23 mouse cellular contexts compared by ENCODE assay signal in genomic region chr2:19627920-19628608, GRCm38 (mm10). TPM values are rescaled to one million over a fixed set of nuclear protein-coding genes. Genes with fewer than 3 reads are reported as not detected.
DNase-seq lines count a peak whose midpoint lies in the region; ATAC-seq and TF ChIP-seq lines count a peak whose summit lies in the region.
"Had no signal": no experiment of that assay in that cellular context is flagged by ENCODE, and none has a peak within 500 bp of the region (broad histone marks: within the 10 kb centered on the region; RNA-seq: fewer than 3 reads in every experiment).

No protein-coding gene starts in this region.

- H3K27ac ChIP-seq in liver, postnatal 0 days (ENCODE audit: low read depth) = peak overlapping the region; percentile 16
- H3K27ac ChIP-seq: embryonic facial prominence, embryonic 10.5 days; heart, embryonic 13.5 days; hindbrain, embryonic 14.5 days; intestine, embryonic 15.5 days; lung, embryonic 15.5 days; midbrain, embryonic 10.5 days; neural tube, embryonic 13.5 days; stomach, postnatal 0 days had no signal

- no peaks in the 10 kb centered on the region for H3K9me3 ChIP-seq in liver, postnatal 0 days (ENCODE audit: low read length)
- H3K9me3 ChIP-seq: embryonic facial prominence, embryonic 10.5 days; intestine, embryonic 15.5 days; lung, embryonic 15.5 days; neural tube, embryonic 13.5 days had no signal

- no peaks in the 10 kb centered on the region for H3K4me1 ChIP-seq in liver, postnatal 0 days (ENCODE audit: insufficient read depth)
- H3K4me1 ChIP-seq: embryonic facial prominence, embryonic 10.5 days; heart, embryonic 13.5 days; intestine, embryonic 15.5 days; lung, embryonic 15.5 days; midbrain, embryonic 10.5 days; neural tube, embryonic 13.5 days had no signal

- no peak for TF ChIP-seq EP300 in liver, postnatal 0 days (IDR thresholded peaks at IDR 0.05; ENCODE audit: low read depth)

- H3K4me2 ChIP-seq in liver, postnatal 0 days (ENCODE audit: low read depth, low read length) = no peak overlapping the region
- H3K4me2 ChIP-seq: heart, embryonic 13.5 days; hindbrain, embryonic 14.5 days; intestine, embryonic 15.5 days; lung, embryonic 15.5 days; neural tube, embryonic 13.5 days had no signal

- peak; percentile 30 for ATAC-seq in liver, postnatal 0 days
- ATAC-seq in megakaryocyte progenitor cell, adult 5-6 weeks (replicated peaks; ENCODE audit: poor library complexity) = peak; percentile 68
- ATAC-seq: activated CD4-positive, CD25-positive, alpha-beta regulatory T cell, adult 4 months; intestine, embryonic 15.5 days; Patski had no signal

- no peak for TF ChIP-seq CTCF in liver, postnatal 0 days (IDR thresholded peaks at IDR 0.05; ENCODE audit: low read depth)

- no peaks in the 10 kb centered on the region for H3K36me3 ChIP-seq in liver, postnatal 0 days (replicated peaks; ENCODE audit: insufficient read depth, low read length)
- H3K36me3 ChIP-seq: embryonic facial prominence, embryonic 10.5 days; heart, embryonic 13.5 days; intestine, embryonic 15.5 days; lung, embryonic 15.5 days; midbrain, embryonic 10.5 days; neural tube, embryonic 13.5 days had no signal

- WGBS in liver, postnatal 0 days (ENCODE audit: insufficient replicate concordance) = 36% methylated on average over 4 of the region's 4 CpGs

- H3K9ac ChIP-seq in liver, postnatal 0 days (replicated peaks) = no peak overlapping the region
- H3K9ac ChIP-seq: heart, embryonic 13.5 days; hindbrain, embryonic 14.5 days; intestine, embryonic 15.5 days; lung, embryonic 15.5 days; neural tube, embryonic 13.5 days had no signal

- H3K4me3 ChIP-seq in liver, postnatal 0 days (ENCODE audit: low read depth, low read length) = no peak overlapping the region
- H3K4me3 ChIP-seq: embryonic facial prominence, embryonic 10.5 days; heart, embryonic 13.5 days; intestine, embryonic 15.5 days; lung, embryonic 15.5 days; midbrain, embryonic 10.5 days; neural tube, embryonic 13.5 days had no signal

- no peaks in the 10 kb centered on the region for H3K27me3 ChIP-seq in liver, postnatal 0 days (ENCODE audit: insufficient read depth, low read length)
- H3K27me3 ChIP-seq: heart, embryonic 13.5 days; intestine, embryonic 15.5 days; lung, embryonic 15.5 days; neural tube, embryonic 13.5 days; Patski had no signal

- DNase-seq in liver, postnatal 0 days = no peak
- no peak for DNase-seq in liver
- DNase-seq in CD4-positive helper T cell, adult 2 months (ENCODE audit: low read depth, low spot score) = peak; percentile 25
- DNase-seq in c-Kit-positive CD71-negative TER-119-negative erythroid progenitor cells, embryonic 14.5 days (ENCODE audit: low read depth) = peak; percentile 13
- DNase-seq in adrenal gland, postnatal 14 days = no peak
- no peak for DNase-seq in gastrocnemius, adult 18-20 months (ENCODE audit: low spot score)
- DNase-seq in urinary bladder, postnatal 14 days (ENCODE audit: low spot score) = no peak
- DNase-seq: adrenal gland, postnatal 36 days; cerebellum, adult 2 months; gastrocnemius, postnatal 10 days; heart, adult 18-20 months; kidney, postnatal 36 days had no signal

RNA-seq across cellular contexts. Expression of gene Otud1, which starts 29.5 kb away (rescaled TPM):
- polyA plus RNA-seq in liver, postnatal 0 days (2015; fragmentation: Nextera tagmentation; extraction: Ambion mirVana) = 1.3 and 1.4 TPM in 2 replicates
- total RNA-seq in megakaryocyte progenitor cell, adult 5-6 weeks (2015) = 5.8 and 6.4 TPM in 2 replicates
- total RNA-seq in megakaryocyte progenitor cell, adult 5-6 weeks (2017) = 3.1 and 3.3 TPM in 2 replicates
- total RNA-seq in adrenal gland, postnatal 14 days (2021) = 7.8 and 10.7 TPM in 2 replicates
- total RNA-seq in gastrocnemius, adult 18-20 months (2021) = 100 to 1,000 TPM in 1 of 2 experiments, 10 to 100 TPM in 1; 19.7 to 263 TPM

Comparison
In these comparisons a context has a peak if more than half of its experiments do, and no peak if none do; other contexts are left out.
1. DNase-seq: peak in CD4-positive helper T cell, adult 2 months (single experiment) and c-Kit-positive CD71-negative TER-119-negative erythroid progenitor cells, embryonic 14.5 days (single experiment); none in liver, postnatal 0 days (single experiment), liver (single experiment), adrenal gland, postnatal 14 days (single experiment), gastrocnemius, adult 18-20 months (single experiment) and urinary bladder, postnatal 14 days (single experiment).